Mouse (Mus musculus) A20 (cell line): ENCODE measurements around the gene Gna15.

ENCODE experiments used
- DNase-seq: peaks from one replicate; pipeline ENCODE4 v3.0.0-alpha.2; 2011; ENCODE audit warnings: low read depth, low spot score

The Gna15 gene

DNA sequence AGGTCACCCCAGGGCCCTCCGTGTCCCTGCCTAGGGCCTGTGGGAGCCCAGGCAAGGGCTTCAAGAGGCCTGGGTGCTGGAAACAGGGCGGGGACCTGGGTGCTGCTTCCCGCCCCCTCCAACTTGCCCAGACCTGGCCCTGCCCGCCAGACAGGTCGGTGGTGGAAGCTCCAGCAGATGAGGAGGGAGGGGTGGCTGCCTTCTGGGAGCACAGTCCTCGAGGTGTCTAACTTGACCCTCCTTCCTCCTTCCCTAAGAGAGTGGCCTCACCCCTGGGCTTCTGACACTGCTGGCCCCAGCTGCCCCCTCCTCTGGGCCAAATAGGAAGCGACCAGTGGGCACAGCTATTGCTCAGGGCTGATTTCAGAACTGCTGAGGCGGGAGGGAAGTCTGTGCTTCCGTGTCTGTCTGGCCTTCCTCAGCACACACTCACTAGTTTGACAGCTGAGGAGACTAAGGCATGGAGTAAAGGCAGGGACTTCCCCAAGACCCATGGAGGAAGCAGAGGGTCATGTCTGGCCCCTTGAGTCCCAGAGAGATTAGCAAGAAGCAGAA is at the start of gene Gna15:
Gene Gna15 (minus strand): TSS at position 175 of the 555 bp plus-strand sequence.
- no peak for DNase-seq

DNA sequence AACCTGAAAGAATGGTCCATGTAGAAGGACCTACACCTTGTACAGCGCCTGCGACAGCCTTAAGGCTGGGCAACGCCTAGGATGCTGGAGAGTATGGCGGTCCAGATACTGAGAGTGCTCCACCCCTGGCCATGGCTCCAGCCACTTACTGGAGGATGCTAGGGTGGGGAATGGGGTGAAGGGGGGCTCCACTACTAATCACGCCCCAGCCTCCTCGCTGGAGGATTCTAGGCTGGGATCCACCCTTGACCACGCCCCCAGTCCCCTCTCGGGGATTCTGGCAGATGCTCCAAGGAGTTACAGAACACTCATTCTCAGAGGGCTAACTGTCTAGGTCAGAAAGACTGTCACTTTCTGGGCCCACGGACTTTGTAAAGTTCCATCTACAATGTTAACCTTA is 49.0 kb upstream of the Gna15 start:
- DNase-seq: no peak

DNA sequence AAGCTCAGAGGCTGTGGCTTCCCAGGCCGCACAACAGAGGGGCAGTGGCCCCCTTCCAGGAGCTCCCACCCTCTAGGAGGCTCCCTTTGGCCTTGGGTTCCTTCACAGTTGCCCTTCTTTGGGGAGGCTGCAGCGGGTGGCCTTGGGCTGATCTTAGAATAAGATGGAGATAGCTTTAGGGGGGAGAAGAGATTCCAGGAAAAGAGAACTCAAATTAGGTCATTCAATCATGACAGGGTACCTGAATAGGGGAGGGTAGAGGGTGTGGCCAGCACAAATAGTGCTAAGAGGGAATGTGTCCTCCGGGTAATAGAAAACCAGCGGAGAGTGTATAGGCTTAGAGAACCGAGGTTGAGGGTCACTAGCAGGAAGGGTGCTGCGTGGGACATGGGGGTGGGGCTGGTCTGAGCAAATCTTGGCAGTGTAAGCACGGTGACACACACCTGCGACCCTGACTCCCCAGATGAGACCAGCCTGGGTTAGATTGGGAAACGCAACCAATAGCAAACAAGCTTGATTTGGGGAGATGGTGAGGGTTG is 48.2 kb upstream of the Gna15 start:
- DNase-seq: no peak

DNA sequence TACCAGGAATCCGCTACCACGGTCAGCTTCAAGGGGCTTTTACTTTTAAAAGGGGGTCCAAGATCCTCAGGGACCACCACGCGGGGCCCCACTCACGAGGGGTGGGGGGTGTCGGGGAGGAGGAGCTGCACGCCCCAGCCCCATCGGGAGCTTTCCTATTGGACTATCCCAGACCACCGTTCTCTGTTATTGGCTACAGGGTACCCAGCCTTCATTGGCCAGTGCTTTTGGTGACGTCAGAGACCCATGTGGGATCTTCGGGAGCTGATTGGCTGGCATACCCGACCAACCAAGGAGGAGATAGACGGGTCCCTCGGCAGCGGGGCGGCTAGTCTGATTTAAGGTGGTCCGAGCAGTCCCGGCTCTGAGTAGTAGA is 47.5 kb upstream of the Gna15 start:
- peak; percentile 97 for DNase-seq

DNA sequence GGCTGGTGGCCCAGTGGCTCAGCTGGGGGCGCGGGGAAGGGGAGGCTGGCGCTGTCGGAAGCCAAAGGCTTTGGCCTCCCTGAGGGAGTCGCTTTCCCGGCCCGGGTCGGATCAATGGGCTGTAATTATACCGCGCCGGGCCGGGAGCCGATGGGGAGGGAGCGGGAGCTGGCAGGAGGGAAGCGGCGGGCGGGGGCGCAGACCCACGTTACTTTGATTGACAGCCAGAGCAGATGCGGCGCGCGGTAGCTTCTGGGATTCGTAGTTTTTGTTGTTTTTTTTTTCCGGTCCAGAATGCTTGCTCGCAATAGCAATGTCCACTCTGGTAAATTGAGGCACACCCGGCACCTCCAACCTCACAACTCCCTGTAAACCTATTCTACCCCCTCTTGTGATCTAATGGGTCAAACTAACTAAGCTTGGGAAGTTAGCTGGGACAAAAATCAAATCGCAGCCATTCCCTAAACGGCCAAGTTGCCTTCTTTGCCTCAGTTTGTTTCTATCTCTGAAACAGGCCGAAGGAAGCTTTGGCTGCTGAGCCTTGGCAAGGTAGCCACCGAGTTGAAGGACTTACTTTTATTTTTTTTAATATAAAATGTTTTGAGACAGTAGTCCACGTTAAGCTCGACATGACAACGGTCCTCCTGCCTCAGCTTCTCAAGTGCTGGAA is 46.9 kb upstream of the Gna15 start:
- DNase-seq: peak; percentile 91

DNA sequence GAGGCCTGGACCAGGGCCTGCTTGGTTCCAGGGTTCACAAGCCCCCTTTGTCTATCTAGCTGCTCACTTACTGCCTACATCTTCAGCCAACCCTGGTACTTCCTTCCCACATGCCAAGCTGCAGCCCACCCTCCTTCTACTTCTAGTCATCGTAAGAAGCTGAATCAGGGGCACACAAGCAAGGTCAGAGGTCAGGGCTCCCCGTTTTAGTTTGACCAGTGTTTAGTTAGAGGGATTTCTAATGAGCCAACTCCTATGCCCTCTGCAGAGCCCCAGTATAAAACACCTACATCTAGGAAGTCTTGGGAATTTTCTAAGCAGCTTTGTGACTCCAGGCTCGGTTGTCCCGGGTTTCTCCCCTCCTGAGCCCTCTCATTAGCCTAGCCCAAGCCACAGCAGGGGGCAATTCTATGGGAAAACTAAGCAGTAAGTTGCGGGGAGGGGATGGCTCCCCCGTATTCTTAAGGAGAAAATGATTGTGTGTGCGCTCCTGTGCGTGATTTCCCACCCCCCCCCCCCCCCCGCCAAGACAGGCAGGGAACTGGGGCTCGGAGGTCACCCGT is 46.3 kb upstream of the Gna15 start:
- no peak for DNase-seq

DNA sequence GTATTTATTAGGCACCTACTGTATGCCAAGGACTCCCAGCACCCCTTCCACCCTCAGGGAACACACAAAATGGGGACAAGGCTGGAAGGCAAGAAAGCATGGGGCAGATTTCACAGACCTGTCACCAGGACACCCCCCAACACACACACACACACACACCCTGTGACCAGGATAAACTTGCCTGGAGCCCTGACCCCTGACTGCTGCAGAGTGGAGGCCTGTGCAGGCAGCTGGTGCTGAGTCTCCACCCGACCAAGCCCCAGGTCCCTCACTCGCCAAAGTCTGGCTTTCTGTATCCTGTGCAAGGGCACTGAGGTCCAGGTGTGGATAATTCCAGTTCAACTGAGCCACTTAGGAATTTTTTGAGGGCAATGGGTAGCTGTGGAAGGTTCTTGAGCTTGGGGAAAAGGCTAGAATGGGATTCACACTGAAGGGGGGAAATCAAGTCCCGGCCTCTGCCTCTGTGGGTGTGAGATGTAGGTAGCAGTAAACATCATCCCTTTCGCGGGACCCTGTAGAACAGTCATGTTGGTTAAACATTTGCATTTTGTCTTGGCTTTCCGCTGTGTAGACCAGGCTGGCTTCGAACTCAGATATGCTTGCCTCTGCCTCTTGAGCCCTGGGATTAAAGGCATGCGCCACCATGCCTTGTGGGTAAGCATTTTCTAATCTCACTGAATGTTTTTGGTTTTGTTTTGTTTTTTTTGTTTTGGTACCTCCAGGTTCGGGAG is 45.6 kb upstream of the Gna15 start:
- no peak for DNase-seq

DNA sequence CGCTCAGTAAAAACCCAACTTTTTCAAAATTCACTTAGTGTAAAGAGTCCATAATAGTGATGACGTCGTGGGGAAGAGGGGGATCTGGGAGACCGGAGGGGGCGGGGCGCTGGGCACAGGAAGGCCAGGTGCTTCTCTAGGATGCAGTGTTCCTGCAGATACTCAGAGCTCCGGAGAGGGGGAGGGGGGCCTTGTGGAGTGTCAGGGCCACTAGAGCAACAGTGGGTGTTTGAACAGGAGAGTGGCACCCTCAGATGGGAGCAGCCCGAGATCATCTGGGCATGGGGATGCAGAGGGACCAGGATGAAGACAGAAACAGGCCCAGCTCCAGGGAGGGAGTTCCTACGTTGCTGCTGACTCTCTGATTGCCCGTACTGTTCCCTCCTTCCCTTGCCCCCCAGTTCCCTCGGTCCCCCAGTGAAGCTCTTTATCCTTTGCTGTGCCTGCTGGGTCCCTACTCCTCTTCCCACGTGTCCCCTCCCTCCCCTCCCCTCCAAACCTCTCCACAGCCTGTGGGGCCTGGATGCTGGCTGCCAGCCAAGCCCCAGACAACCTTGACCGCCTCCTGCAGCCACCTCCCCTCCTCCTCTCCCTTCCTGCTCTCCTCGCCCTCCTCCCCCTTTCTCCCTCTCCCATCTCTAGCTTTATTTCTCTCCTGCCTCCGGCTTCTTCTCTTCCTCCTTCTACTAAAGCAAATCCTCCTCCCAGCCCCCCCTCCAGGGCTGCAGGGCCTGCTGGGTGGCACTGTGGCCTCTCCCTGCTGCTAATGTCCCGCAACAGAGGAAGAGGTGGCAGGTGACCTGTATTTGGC is 44.6 kb upstream of the Gna15 start:
- no peak for DNase-seq

DNA sequence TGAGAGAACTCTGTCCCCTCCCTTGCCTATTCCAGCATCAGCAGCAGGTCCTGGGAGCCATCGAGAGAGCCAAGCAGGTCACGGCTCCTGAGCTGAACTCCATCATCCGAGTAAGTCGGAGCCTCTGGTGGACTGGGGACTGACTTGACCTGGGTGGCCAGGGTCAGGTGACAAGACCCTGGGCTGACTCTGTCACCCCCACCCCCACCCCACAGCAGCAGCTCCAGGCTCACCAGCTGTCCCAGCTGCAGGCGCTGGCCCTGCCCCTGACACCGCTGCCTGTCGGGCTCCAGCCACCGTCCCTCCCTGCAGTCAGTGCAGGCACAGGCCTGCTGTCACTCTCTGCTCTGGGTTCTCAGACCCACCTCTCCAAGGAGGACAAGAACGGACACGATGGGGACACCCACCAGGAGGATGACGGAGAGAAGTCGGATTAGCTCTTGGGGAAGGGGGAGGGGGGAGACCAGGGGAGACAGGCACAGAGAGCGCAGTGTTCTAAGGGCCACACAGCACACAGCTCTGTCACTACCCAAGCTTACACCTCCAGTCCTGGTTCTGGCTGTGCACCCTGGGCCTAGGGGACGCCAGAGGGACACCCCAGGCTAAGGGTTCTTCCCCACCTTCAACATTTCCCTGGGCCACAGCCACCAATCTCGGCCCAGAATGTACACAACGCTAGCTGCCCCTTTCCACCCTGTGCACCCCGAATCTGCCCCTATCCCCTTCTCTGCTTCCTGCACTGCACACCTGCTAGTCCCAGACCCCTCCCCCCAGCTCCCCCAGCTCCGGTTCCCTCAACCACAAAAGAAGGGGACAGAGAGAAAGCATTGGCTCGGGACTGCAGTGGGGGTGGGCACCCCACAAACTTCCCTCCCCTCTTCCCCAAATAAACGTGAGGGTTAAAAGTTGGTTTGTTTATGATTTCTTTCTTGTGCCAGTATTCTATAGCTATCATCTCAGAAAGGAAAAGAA is 41.5 kb upstream of the Gna15 start:
- DNase-seq: no peak

DNA sequence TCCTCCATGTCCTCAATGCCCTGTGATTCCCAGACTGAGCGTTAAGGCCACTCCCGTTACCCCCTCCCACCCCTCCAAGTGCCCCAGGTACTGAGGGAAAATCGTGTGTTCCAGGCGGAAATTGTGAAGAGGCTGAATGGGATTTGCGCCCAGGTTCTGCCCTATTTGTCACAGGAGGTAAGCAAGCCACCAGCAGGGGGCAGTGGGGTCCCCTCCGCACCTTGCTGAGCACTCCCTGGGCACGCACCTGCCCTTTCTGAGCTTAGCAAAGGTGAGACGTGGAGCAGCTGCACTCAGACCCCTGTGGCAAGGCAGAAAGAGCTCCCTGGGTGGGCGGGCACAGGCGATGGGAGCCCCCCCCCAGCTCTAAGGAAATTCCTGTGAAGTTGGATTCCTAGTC is 40.7 kb upstream of the Gna15 start:
- peak; percentile 66 for DNase-seq

DNA sequence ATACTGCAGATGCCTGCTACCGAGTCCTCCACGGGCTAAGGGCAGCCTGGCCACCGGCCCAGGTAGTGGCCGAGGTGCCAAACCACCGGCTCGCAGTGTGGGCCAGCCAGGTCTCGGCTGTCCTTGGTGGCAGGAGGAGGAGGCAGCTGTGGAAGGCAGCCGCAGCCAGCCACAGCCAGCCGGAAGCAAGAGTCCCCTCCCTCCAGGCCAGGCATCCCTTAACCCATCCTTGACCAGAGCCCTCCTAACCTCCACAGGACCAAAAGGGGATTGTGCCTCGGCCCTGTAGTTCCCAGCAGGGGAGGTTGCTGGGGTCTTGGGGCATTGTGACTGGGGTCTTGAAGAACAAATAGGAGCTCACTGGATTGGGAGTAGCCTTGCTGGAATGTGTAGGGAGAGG is 40.2 kb upstream of the Gna15 start:
- DNase-seq: no peak

DNA sequence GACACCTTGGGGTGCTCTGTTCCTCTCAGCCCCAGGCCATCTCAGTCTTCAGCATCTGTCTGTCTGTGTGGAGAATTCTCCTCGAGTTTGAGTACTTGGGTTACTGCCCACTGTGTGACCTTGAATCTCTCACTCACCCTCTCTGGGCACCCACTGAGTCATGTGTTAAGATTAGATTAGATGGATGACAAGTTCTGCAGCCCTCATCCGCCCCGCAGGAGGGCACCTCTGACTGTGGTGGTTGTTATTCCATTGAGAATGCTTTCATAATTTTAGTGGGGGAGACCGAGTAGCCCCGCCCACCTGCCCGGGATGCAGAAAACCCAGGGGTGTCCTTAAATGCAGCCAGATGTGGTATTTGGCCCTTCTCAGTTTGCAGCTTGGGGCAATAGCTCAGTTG is 39.5 kb upstream of the Gna15 start:
- no peak for DNase-seq

DNA sequence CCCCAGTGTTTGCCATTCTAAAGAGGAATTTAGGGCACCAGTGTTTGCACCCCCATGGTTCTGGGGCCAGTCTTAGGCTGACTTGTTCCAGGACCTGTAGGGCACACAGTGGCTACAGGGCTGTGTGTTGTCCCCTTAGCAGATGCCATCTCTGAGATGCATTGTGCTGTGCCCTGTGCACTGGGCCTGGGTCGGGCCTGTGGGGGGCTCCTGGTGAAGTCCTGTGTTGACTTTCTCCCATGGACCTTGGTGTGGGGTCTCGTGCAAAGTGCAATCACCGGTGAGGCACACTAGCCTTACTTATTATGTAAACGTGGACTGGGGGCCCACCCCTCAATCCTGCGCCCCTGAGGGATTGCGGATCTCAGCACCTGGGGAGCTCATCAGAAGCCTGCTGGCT is 38.4 kb upstream of the Gna15 start:
- no peak for DNase-seq

DNA sequence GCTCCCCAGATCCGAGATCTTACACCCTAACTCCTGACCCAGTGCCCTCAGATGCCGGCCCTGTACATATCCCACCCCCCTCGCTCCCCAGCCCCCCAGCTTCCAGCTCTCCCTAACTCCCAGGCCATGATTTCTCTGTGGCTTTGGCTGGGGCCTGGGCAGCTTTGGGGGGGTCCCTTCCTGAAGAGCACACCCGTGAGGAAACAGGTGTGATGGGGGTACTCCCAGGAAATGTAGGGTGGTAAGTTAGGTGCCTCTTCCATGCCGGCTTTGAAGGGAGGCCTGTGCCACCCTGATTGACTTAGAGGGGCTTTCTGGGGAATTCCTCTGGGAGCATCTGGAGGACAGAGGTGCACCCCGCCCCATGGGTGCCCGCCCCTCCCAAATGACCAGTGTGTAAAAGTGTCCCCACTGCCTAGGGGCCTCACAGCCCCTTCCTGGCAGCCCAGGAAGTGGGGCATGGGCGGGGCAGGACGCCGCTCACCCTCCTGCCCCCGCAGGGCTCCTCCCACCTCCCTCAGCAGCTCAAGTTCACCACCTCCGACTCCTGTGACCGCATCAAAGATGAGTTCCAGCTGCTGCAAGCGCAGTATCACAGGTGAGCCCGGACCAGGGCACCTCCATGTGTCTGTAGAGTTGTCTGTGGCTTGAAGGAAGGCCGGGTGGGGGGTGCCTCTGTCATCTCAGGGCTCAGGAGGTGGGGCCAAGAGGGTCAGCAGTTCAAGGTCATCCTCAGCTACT is 36.9 kb upstream of the Gna15 start:
- peak; percentile 90 for DNase-seq

DNA sequence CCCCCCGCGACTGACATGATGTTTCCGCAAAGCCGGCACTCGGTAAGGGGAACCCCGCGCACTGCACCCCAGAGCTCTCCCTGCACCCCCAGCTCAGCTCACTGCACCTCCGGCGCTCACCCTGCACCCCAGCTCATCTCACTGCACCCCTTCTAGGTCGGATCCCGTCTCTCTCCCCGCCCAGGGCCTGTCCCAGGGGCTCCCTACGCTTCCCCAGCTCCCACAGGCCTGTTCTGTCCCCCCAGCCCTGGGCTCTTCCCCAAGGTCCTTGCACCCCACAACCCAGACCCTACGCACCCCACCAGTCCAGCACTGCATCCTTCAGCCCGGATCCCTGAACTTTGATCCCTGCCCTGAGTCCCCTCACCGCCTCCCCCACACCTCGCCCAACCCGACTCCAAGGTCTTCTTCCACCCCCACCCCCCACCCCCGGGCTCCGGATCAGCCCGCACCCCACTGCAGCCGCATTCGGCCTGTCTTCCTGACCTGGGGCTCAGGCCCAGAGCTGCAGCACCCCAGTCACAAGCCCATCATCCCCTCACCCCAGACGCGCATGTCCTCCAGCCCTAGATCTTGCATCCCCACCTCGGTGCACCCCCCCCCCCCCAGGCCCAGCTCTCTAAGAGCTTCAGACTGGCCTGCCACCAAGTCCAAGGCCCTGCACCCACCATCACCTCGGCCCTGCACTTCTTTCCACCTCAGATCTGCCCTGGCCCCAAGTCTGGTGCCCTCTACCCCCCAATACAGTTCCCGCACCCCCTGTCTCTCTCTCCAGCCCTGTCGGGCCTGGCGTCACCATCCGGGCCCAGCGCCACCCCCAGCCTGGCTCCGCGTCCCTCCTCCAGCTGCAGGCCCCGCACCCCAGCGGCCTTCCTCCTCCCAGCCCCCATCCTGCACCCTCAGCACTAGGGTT is 35.9 kb upstream of the Gna15 start:
- peak; percentile 84 for DNase-seq

DNA sequence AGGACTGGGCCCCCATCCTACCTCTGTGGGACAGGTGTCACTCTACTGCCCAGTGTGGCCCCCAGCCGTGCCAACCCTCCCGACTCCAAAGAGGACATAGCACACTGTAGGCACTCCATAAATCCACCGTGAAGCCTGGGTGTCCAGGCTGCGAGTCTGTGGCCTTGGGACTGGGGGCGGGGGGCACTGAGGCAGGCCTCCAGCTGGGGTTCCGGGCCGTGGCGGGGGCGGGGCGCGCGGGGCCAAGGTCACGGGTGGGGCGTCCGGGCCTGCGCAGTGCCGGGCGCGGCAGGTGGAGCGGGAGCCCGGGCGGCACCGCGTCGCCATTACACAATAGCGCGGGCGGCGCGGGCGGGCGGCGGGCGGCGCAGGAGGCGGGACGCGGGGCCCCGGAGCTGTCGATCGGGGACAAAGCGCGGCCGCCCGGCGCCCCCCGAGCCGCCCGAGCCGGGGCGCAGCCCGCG is 35.2 kb upstream of the Gna15 start, which contains the start of gene Aes:
Gene Aes (plus strand): TSS at position 326 of the 464 bp plus-strand sequence.
- DNase-seq: peak; percentile 61

DNA sequence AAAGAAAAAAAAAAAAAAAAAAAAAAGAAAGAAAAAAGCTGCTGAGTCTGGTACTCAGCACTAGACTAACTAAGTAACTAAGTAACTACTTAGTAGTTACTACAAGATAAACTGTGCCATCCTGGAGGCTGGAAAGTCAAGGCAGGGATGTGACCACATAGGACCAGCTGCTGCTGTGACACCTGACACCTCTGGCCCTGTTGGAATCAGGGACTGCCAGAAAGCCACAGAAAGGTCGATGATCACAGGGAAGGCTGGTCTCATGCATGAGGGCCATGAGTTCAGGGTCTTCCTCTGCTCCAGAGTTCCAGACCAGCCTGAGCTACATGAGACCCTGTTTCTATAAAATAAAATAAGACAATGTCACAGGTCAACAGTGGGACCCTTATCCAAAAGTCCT is 33.5 kb upstream of the Gna15 start:
- DNase-seq: no peak

DNA sequence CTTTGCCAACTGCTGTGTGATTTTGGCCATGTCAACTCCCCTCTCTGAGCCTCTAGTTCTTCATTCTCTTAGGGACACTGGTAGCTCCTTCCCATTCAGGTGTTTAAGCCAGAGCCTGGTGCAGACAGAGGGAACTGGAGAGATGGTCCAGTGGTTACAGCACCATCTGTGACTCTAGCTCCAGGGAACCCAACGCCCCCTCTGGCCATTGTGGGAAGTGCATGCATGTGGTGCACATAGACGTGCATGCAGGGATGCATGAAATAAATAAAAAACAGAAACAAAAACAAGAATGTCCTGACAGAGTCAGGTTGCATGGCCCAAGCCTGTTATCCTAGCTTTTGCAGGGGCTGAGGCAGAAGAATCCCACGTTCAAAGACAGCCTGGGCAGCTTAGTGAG is 32.3 kb upstream of the Gna15 start:
- DNase-seq: peak; percentile 46
